Mouse (Mus musculus): Measurements from ENCODE around the gene Cldn18. TPM values are rescaled to one million over a fixed set of nuclear protein-coding genes. Genes with fewer than 3 reads are reported as not detected.
A peak's percentile ranks its signal among the peaks of the same experiment; 100 is the strongest.

The Cldn18 gene
- total RNA-seq, 2 experiments from 2014 or later, result not detected

- DNase-seq (ENCODE audit: low spot score in 2 of 2), result no peak
These were observed 31.4 kb downstream of the Cldn18 start for GRCm38 (mm10) chr9:99685536-99686231.

- peak in 1 of 2 experiments; percentile 33 for DNase-seq (ENCODE audit: low spot score in 2 of 2)
These were observed 32.0 kb downstream of the Cldn18 start for GRCm38 (mm10) chr9:99685061-99685521.

GRCm38 (mm10) chr9:99681980-99682570 lies 35.0 kb downstream of the Cldn18 start:
- peak in 1 of 2 experiments; percentile 38 for DNase-seq (ENCODE audit: low spot score in 2 of 2)

GRCm38 (mm10) chr9:99675714-99676113 lies 41.4 kb downstream of the Cldn18 start:
- no peak for DNase-seq (ENCODE audit: low spot score in 2 of 2)

GRCm38 (mm10) chr9:99671603-99672002 lies 45.5 kb downstream of the Cldn18 start:
- no peak for DNase-seq (ENCODE audit: low spot score in 2 of 2)

- peak; percentile 21 to 28 for DNase-seq (ENCODE audit: low spot score in 2 of 2)
These were observed 49.5 kb downstream of the Cldn18 start for GRCm38 (mm10) chr9:99667596-99667995.

GRCm38 (mm10) chr9:99662887-99663286 lies 54.2 kb downstream of the Cldn18 start:
- DNase-seq (ENCODE audit: low spot score in 2 of 2), result no peak

- peak; percentile 77 to 81 for DNase-seq (ENCODE audit: low spot score in 2 of 2)
These were observed 54.7 kb downstream of the Cldn18 start for GRCm38 (mm10) chr9:99662406-99662805.

GRCm38 (mm10) chr9:99661606-99662166 lies 55.4 kb downstream of the Cldn18 start:
- DNase-seq (ENCODE audit: low spot score in 2 of 2), result no peak

- no peak for DNase-seq (ENCODE audit: low spot score in 2 of 2)
These were observed 56.3 kb downstream of the Cldn18 start for GRCm38 (mm10) chr9:99660756-99661155.

- no peak for DNase-seq (ENCODE audit: low spot score in 2 of 2)
These were observed 71.0 kb downstream of the Cldn18 start for GRCm38 (mm10) chr9:99646102-99646501.

- DNase-seq (ENCODE audit: low spot score in 2 of 2), result no peak
These were observed 71.7 kb downstream of the Cldn18 start for GRCm38 (mm10) chr9:99645416-99645815.

GRCm38 (mm10) chr9:99639957-99640356 lies 77.1 kb downstream of the Cldn18 start:
- DNase-seq (ENCODE audit: low spot score in 2 of 2), result no peak

Other genes starting within 250 kb of the Cldn18 start
- gene Armc8, start 148.4 kb downstream of the Cldn18 start, total RNA-seq (2021), result 10 to 100 TPM; 58.3 to 61.2 TPM
- 10 to 100 TPM; 12.4 to 13.0 TPM for gene Dbr1, start 141.5 kb downstream of the Cldn18 start, total RNA-seq (2021)
- gene A4gnt, start 104.8 kb downstream of the Cldn18 start, total RNA-seq (2021), result not detected
- 10 to 100 TPM; 23.8 to 24.6 TPM for gene Dzip1l, start 87.8 kb downstream of the Cldn18 start, total RNA-seq (2021)
- under 1 TPM; 0.18 to 0.36 TPM for gene Sox14, start 158.9 kb upstream of the Cldn18 start, total RNA-seq (2021)

All from layer of hippocampus, postnatal 10 days (tissue).